Mouse (Mus musculus) megakaryocyte, embryonic 14.5 days (primary cell): ENCODE measurements around the gene Resp18.

ENCODE experiments used
- FLI1 ChIP-seq: IDR thresholded peaks from 2 replicates; pipeline ENCODE4 v1.6.1; 2012; ENCODE audit warnings: low read length, inconsistent platforms, mixed read lengths
- GATA1 ChIP-seq: IDR thresholded peaks from 3 replicates; pipeline ENCODE4 v1.6.1; 2012; ENCODE audit warnings: mixed read lengths, low read length, inconsistent platforms, borderline replicate concordance

GRCm38 (mm10) chr1:75262969-75263951 lies 15.0 kb downstream of the Resp18 start:
- TF ChIP-seq GATA1 (no peak), FLI1 (no peak)
